Mouse (Mus musculus) heart, adult 2 months (tissue): Measurements from ENCODE around the gene Dkk3. TPM values are rescaled to one million over a fixed set of nuclear protein-coding genes. Genes with fewer than 3 reads are reported as not detected.
"Not testable (repeated sequence)": the region's sequence is repeated elsewhere in the genome, so short reads cannot be mapped to it uniquely, and the experiment has no call there.

ENCODE experiments used
- DNase-seq, 2 experiments: peaks; one replicate each; pipeline ENCODE4 v3.0.0; 2021
- H3K27ac ChIP-seq: fragments of 200-600 bp; 2 replicates; pipeline ENCODE4 v1.8.1; 2022
- H3K27me3 ChIP-seq: fragments of 200-500 bp; 2 replicates; pipeline ENCODE4 v1.6.1; 2012; ENCODE audit warnings: mild to moderate bottlenecking, low read length, inconsistent platforms, mixed read lengths; ENCODE audit not compliant: control insufficient read depth, insufficient read depth
- H3K36me3 ChIP-seq: fragments of 200-500 bp; 2 replicates; pipeline ENCODE4 v1.6.1; 2012; ENCODE audit warnings: low read length, inconsistent platforms; ENCODE audit not compliant: control insufficient read depth, insufficient read depth
- H3K4me1 ChIP-seq: fragments of 200-500 bp; 2 replicates; pipeline ENCODE4 v1.6.1; 2011; ENCODE audit warnings: low read length; ENCODE audit not compliant: control insufficient read depth, insufficient read depth
- H3K4me3 ChIP-seq: fragments of 200-600 bp; 2 replicates; pipeline ENCODE4 v1.8.1; 2022
- H3K79me2 ChIP-seq: fragments of 200-500 bp; replicated peaks from 2 replicates; pipeline ENCODE4 v1.6.1; 2012; ENCODE audit warnings: mild to moderate bottlenecking, inconsistent platforms, low read length, moderate library complexity, mixed read lengths; ENCODE audit not compliant: control insufficient read depth, insufficient read depth
- H3K9ac ChIP-seq: fragments of 200-500 bp; 2 replicates; pipeline ENCODE4 v1.6.1; 2012; ENCODE audit warnings: low read depth, mild to moderate bottlenecking, control low read depth, inconsistent platforms, low read length, mixed read lengths
- CTCF ChIP-seq: fragments of 200-600 bp; IDR thresholded peaks from 2 replicates; pipeline ENCODE4 v1.8.1; 2022; ENCODE audit warnings: antibody characterized with exemption, mild to moderate bottlenecking, moderate library complexity
- EP300 ChIP-seq: fragments of 200-500 bp; IDR thresholded peaks from 2 replicates; pipeline ENCODE4 v1.6.1; 2011; ENCODE audit warnings: low read depth, low read length, control low read depth; ENCODE audit not compliant: insufficient read depth
- POLR2A ChIP-seq: fragments of 200-500 bp; IDR thresholded peaks from 2 replicates; pipeline ENCODE4 v1.6.1; 2011; ENCODE audit warnings: mild to moderate bottlenecking, low read depth, low read length, control low read depth; ENCODE audit not compliant: insufficient read depth
- WGBS: fragments of 180-500 bp; shearing (Covaris S2); methylation state at CpG from one replicate; pipeline ENCODE4 v1.1.7; 2018; 5-methylcytosine and 5-hydroxymethylcytosine counted together
- intact Hi-C: fragments of 180-260 bp; cut with DNase I; formaldehyde crosslinking; loops from one replicate; pipeline ENCODE4 v1.15.1; 2025
- polyA plus RNA-seq: library from polyadenylated mRNA; depleted of rRNA; stranded (reverse); fragments of >200 nt; gene quantifications from 2 replicates; pipeline ENCODE4 v1.2.3, GENCODE M21; 2012
- total RNA-seq, 2 experiments: library from RNA; stranded (reverse); gene quantifications; 2 replicates each; pipeline ENCODE4 v1.2.3; 2021

The Dkk3 gene
- total and polyA plus RNA-seq, 3 experiments = 45.1 to 48.3 (median 45.7) TPM

DNA sequence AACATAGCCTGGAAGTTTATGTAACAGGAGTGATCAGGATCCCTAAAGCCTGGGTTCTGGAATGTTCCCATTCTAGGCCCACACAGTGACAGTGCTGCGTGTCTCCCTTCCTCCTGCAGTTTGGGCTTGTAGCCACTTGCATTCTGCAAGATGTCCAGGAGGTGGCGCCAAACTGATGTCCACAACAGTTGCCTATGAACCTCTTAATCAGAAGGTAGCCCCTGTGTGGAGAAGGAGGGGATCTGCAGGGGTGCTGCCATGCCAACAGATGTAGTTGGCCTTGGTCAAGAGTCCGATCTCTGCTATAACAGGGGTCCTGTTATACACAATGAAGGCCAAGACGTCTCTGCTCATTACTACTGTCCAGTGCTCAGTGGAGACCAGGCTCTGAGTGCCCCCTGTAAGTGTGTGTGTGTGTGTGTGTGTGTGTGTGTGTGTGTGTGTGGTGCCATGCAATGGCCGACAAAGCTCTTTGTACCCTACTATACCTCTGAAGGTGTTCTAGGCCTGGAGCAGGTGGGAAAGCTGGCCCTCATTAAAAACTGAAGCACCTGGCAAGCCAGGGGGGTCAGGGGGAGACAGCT, 24.5 kb upstream of the Dkk3 start:
- Histone ChIP-seq H3K27ac (no peak overlapping the region), H3K27me3 (no peaks in the 10 kb centered on the region), H3K9ac (no peak overlapping the region), H3K4me3 (no peak overlapping the region), H3K4me1 (peaks cover 4% of the 10 kb centered on the region), H3K36me3 (no peaks in the 10 kb centered on the region), H3K79me2 (no peaks in the 10 kb centered on the region)
- intact Hi-C loops = loop anchor here (1.0 to 2.0 kb wide), 3 partner anchors 19 to 185 kb away; no protein-coding TSS in a partner anchor
- DNase-seq = peak; percentile 87 to 91
- TF ChIP-seq CTCF = peak; percentile 98
- TF ChIP-seq EP300 = peak; percentile 97
- TF ChIP-seq POLR2A = no peak
- WGBS = 27% methylated on average over 5 of the region's 5 CpGs

DNA sequence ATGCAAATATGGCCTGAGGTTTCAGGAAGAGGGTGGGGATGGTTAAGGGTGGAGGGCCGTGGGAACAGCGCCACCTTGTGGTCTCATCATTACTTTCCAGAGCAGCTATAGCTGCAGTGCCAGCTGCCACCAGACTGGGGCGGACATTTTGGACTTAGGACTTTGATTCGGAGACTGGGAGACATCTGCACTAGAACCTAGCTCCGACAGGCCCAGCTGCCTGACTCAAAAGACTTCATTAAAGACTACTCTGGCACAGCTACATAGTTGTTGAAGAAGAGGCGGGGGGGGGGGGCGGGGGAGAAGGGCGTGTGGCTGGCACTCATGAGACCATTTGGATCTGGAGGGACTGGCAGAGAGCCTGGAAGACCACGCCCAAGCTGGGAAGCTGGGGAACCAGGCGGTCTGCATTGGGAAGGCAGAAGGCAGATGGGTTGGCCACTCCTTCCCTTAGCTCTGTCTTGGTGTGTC, 21.4 kb upstream of the Dkk3 start:
- DNase-seq = peak; percentile 81
- Histone ChIP-seq H3K27me3 (no peaks in the 10 kb centered on the region), H3K36me3 (no peaks in the 10 kb centered on the region), H3K27ac (no peak overlapping the region), H3K9ac (no peak overlapping the region), H3K4me1 (peaks cover 4% of the 10 kb centered on the region), H3K79me2 (no peaks in the 10 kb centered on the region), H3K4me3 (no peak overlapping the region)
- no peak for TF ChIP-seq POLR2A
- TF ChIP-seq CTCF = peak; percentile 89
- 0 out of 2 replicates have a peak, but pooled peaks have one; percentile 73 for TF ChIP-seq EP300
- WGBS = 2% methylated on average over 9 of the region's 10 CpGs
- intact Hi-C loops = loop anchor here (1.0 kb wide), 1 partner anchor 95 kb away; no protein-coding TSS in a partner anchor

DNA sequence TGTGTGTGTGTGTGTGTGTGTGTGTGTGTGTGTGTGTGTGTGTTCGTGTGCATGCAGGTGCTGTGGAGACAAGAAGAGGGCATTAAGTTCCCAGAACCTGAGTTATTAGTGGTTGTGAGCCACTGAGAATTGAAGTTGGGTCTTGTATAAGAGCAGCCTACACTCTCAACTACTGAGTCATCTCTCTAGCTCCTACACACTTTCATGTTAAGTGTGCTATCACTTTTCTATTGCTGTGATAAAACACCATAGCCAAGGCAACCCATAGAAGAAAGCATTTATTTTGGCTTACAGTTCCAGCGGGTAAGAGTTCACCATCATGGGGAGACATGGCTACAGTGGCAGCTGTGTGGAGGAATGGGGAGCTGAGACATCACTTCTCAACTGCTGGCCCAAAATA, 17.8 kb upstream of the Dkk3 start:
- TF ChIP-seq CTCF = no peak
- TF ChIP-seq POLR2A = no peak
- no peak for TF ChIP-seq EP300
- no peaks in the 10 kb centered on the region for H3K36me3 ChIP-seq
- WGBS = 76% methylated on average over 2 of the region's 2 CpGs
- DNase-seq = no peak
- intact Hi-C loops = no loop called here
- H3K9ac ChIP-seq = no peak overlapping the region
- no peak overlapping the region for H3K4me3 ChIP-seq
- H3K4me1 ChIP-seq = peaks cover 1% of the 10 kb centered on the region; the same call in 1 of the 2 replicates
- H3K27ac ChIP-seq = no peak overlapping the region
- no peaks in the 10 kb centered on the region for H3K27me3 ChIP-seq
- H3K79me2 ChIP-seq = no peaks in the 10 kb centered on the region

DNA sequence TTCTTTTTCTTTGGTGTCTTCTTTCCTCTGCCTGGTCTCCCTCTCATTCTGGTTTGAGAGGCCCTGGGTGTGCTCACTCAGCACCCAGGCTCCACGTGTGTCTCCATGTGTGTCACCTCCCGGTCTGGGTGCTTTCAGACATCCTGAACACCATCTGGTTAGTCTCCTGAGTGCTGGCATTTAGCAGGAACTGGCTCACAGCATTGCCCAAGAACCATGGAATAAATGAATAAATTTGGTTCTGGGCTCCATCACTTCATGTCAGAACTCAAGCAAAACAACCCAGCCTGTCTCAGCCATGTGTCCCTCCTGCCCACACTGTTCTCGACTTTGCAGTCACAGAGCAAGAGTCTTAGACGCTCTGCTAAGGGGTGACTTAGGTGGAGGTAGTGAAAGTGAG, 13.8 kb upstream of the Dkk3 start:
- no peaks in the 10 kb centered on the region; the same call in 1 of the 2 replicates for H3K4me1 ChIP-seq
- DNase-seq = no peak
- 75% methylated on average over 4 of the region's 4 CpGs for WGBS
- H3K4me3 ChIP-seq = no peak overlapping the region
- intact Hi-C loops = no loop called here
- no peak overlapping the region for H3K27ac ChIP-seq
- H3K27me3 ChIP-seq = no peaks in the 10 kb centered on the region
- TF ChIP-seq CTCF = no peak
- no peak for TF ChIP-seq POLR2A
- no peak for TF ChIP-seq EP300
- H3K9ac ChIP-seq = no peak overlapping the region
- no peaks in the 10 kb centered on the region for H3K36me3 ChIP-seq
- H3K79me2 ChIP-seq = no peaks in the 10 kb centered on the region

DNA sequence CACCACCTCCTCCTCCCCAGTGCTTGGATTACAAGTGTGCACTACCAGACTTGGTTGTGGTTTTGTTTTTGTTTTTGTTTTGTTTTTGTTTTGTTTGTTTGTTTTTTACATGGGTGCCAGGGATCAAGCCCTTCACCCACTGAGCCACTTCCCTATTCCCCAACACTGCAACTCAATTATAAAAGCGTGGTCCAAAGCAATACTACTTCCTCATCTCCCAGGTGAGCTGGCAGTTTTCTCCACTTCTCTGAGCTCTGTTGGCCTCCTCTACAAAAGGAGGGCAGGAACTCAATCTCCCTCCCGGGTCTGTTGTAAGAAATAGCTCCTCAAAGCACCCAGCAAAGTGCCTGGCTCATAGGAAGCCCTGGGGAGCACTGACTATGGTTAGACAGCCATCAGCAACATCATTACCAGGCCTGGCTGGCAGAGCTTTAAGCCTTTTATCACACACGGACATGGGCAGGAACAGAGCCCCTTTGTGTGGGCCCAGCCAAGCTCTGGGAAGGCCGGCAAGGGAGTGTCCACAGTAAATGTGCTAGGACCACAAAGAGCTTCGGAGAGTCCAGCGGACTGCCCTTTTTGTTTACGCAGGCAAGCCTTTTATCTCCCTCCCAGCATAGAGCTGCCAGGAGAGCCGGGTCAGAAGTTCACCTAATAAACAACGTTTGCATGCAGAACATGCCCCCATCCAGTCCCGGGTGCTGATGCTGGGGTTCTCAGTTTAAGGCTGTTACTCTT, 11.3 kb upstream of the Dkk3 start:
- Histone ChIP-seq H3K4me3 (no peak overlapping the region), H3K9ac (no peak overlapping the region), H3K36me3 (no peaks in the 10 kb centered on the region), H3K79me2 (no peaks in the 10 kb centered on the region), H3K27me3 (no peaks in the 10 kb centered on the region), H3K27ac (no peak overlapping the region), H3K4me1 (no peaks in the 10 kb centered on the region; the same call in 1 of the 2 replicates)
- no peak for DNase-seq
- intact Hi-C loops = no loop called here
- 48% methylated on average over 10 of the region's 10 CpGs for WGBS
- TF ChIP-seq EP300 = no peak
- TF ChIP-seq POLR2A = no peak
- TF ChIP-seq CTCF = no peak

DNA sequence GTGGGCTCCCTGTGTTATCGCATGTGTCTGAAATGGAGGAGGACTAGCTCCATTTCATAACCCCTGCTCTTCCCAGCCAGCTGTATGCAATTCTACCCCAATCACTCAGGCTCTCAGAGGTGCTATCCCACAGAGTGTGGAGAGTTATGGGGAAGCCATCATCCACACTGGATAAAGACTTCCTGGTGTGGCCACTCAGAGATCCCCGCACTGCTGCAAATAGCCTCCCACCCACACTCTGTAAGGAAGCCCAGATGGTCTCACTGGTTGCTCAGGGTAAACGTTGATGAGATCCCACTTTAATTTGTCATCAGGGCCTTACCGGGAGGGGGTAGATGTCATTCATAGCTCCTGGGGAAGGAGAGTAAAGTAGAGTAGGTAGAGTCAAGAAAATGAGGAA, 6.7 kb upstream of the Dkk3 start:
- intact Hi-C loops = no loop called here
- DNase-seq = no peak
- 75% methylated on average over 4 of the region's 4 CpGs for WGBS
- H3K36me3 ChIP-seq = no peaks in the 10 kb centered on the region
- H3K4me1 ChIP-seq = no peaks in the 10 kb centered on the region; the same call in 1 of the 2 replicates
- H3K4me3 ChIP-seq = no peak overlapping the region
- no peaks in the 10 kb centered on the region for H3K79me2 ChIP-seq
- no peak overlapping the region for H3K9ac ChIP-seq
- TF ChIP-seq POLR2A (no peak), CTCF (no peak), EP300 (no peak)
- no peak overlapping the region for H3K27ac ChIP-seq
- H3K27me3 ChIP-seq = no peaks in the 10 kb centered on the region

DNA sequence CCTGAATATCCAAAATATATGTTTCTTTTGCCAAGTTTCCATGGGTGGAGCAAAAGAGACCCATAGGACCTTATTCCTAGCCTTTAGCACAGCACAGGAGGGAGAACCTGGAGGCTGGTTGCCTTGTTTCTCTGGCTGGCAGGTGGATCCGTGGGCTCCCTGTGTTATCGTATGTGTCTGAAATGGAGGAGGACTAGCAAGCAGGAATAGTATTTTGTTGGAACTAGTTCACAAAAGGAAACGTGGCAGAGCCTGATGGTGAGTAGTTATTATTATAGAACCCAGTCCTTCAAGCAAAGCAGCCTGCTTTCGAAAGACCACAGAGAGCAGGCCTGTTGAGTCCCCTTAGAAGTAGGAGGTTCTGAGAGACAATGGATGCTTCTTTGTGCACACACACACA, 6.2 kb upstream of the Dkk3 start:
- H3K4me1 ChIP-seq, H3K27me3 ChIP-seq, DNase-seq, H3K36me3 ChIP-seq, H3K27ac ChIP-seq, intact Hi-C loops, H3K9ac ChIP-seq, H3K4me3 ChIP-seq, H3K79me2 ChIP-seq: not testable (repeated sequence)
- WGBS = 76% methylated on average over 4 of the region's 4 CpGs
